Mouse (Mus musculus): Measurements from ENCODE around the gene Ces2c.
"Not testable (repeated sequence)": the region's sequence is repeated elsewhere in the genome, so short reads cannot be mapped to it uniquely, and the experiment has no call there.

The Ces2c gene

DNA sequence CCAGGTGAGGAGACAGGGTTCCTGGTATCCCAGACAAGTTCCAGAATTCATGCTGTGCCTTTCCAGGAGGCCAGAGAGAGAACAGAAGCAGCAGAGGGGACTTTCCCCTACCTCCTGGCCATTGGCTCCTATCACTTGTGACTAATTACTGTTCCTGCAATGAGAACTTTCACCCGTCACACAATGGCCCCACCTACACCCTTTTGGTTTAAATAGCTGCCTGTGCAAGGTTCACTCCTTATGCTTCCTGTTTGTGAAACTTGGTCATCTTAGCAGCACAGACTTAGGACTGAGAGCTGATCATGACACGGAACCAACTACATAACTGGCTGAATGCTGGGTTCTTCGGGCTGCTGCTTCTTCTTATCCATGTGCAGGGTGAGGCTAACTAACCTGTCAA is at the start of gene Ces2c:
Gene Ces2c, plus strand, starts transcription at position 238 of the 400 bp plus-strand sequence.
- no peak for DNase-seq (ENCODE audit: low spot score in 2 of 2)

DNA sequence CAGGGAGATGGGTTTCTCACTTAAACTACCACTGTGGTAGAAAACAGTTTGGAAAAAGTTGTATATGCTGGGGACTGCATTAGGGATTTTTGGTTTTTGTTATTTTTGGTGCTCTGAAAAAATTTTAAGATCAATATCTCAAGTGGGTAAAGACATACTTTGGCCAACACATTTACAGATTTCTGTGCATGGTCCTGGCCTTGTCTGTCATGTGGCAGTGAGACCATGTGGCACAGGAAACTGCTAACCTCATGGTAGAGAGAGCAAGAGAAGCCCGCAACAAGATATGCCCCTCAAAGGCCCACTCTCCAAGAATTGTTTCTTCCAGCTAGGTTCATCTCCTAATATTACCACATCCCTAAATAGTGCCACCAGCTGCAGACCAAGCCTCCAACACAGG is 47.5 kb upstream of the Ces2c start:
- no peak for DNase-seq (ENCODE audit: low spot score in 2 of 2)

DNA sequence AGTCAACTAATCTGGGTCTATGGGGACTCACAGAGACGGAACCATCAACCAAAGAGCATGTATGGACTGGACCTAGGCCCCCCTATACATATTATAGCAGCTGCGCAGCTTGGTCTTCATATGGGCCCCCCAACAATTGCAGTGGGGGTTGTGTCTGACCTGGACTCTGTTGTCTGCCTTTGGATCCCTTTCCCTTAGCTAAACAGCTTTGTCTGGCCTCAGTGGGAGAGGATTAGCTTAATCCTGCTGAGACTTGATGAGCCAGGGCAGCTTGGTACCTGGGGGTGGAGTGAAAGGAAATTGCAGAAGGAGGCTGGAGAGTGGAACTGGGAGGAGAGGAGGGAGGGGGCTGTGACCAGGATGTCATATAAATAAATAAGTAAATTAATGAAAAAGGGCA is 40.7 kb upstream of the Ces2c start:
- no peak for DNase-seq (ENCODE audit: low spot score in 2 of 2)

GRCm38 (mm10) chr8:104808542-104809413 is 38.1 kb upstream of the Ces2c start:
- no peak for DNase-seq (ENCODE audit: low spot score in 2 of 2)

GRCm38 (mm10) chr8:104809436-104809835 is 37.4 kb upstream of the Ces2c start:
- no peak for DNase-seq (ENCODE audit: low spot score in 2 of 2)

GRCm38 (mm10) chr8:104826912-104827311 is 20.0 kb upstream of the Ces2c start:
- DNase-seq (ENCODE audit: low spot score in 2 of 2): no peak

DNA sequence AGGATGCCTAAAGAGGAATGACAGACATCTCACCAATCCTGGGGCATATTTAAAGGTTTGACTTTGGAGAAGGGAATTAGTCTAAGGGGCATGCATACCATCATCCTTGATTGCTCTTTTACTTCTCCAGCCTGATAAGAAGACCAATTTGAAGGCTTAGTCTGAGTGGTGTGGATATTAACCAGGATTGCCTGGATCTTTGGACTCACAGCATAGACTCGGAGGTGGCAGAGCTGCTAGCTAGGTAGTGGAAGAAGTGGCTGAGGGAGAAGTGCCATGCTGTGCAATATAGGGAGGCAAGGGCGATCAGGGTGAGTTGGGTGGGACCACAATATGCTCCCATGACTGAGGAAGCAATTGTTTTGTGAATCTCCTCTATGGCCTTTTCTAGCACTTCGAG is 18.6 kb upstream of the Ces2c start:
- DNase-seq (ENCODE audit: low spot score in 2 of 2): no peak

DNA sequence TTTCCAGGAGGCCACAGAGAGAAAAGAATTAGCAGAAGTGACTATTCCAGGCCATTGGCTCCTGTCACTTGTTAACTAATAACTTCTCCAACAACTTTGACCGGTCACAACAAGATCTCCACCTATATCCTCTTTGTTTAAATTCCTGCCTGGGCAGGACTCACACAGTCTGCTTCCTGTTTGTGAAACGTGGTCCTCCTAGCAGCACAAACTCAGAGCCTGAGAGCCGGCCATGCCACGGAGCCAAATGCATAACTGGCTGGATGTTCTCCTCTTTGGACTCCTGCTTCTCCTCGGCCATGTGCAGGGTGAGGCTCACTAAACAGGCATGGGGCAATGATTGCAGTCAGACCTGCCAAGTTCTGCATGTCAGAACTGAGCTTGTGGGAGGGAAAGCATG is 15.4 kb upstream of the Ces2c start, which contains the start of gene Ces2b:
Gene Ces2b, plus strand, starts transcription at position 133 of the 400 bp plus-strand sequence.
- DNase-seq (ENCODE audit: low spot score in 2 of 2): no peak

DNA sequence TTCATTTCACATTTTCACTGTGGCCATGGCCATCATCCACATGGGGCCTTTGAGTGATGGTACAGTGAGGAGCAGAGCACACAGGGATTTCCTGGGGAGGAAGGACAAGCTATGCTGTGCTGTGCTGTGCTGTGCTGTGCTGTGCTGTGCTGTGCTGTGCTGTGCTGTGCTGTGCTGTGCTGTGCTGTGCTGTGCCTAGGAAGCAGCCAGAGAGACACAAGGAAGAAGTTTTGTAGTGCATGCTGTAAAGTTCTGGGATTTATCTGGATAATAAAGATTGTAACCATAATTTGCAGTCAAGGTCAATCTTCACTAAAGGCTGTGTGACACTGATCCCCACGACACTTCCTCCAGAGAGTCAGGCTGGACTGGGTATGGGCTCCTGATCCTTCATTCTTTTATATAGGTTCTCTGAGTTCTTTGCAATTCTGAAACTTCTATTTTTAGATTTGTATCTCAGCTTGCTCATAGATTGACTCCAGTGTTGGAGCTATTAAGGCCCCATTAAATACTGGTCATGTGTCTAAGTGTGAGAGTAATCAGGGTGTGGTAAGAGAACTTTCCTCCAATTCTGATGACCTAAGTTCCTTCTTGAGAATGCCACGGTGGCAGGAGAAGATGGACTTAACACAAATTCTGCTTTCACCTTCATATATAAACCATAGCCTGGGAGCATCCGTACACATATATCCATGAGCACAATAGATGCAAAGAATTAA is 5.3 kb upstream of the Ces2c start:
- DNase-seq (ENCODE audit: low spot score in 2 of 2): no peak

DNA sequence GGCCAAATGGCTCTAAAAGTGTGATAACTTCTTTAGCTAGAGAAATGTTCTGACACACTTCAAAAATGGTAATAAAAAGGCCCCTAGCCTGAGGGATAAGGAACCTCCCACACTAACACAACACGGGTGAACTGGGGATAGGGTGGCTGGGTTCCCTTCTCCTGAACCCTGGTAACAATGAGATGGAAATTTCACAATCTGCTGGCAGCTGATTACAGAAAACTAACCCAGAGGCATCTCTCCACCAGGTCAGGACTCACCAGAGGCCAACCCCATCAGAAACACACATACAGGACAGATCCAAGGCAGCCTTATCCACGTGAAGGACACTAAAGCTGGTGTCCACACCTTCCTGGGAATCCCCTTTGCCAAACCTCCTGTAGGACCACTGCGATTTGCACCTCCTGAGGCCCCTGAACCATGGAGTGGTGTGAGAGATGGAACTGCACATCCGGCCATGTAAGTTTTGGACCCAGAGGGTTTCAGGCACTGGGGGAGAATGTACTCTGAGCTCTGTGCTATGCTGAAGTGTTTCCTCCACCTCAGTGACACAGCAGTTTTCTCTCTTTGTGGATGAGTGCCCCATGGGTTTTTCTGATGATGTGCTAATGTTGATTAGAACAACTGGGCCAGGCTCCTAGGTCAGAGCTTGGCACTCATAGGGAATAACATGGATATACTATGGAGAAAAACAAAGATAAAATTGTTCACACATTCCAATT is 1.0 kb downstream of the Ces2c start:
- DNase-seq (ENCODE audit: low spot score in 2 of 2): no peak

- not testable (repeated sequence) for DNase-seq (ENCODE audit: low spot score in 2 of 2)
These were observed 20.1 kb downstream of the Ces2c start for GRCm38 (mm10) chr8:104866844-104867531.

DNA sequence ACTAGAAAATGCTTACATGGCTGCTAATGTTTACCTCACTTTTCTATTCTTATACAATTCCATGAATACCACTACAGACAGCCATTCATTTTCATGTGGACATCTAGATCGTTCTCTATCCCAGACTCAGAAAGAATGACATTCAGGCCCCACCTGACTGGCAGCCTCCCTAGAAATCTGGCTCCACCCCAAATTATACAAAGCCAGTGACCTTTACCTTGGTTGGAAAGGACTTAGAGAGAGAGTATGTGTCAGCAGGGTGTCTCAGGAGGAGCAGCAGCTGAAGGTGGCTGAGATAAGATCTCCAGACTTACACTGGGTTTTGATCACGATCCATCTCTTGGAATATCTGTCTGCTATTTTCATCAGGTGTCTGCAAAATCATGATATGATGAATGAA is 22.0 kb downstream of the Ces2c start:
- DNase-seq (ENCODE audit: low spot score in 2 of 2): not testable (repeated sequence)

GRCm38 (mm10) chr8:104886223-104886926 is 39.5 kb downstream of the Ces2c start:
- DNase-seq (ENCODE audit: low spot score in 2 of 2): not testable (repeated sequence)

- DNase-seq (ENCODE audit: low spot score in 2 of 2): no peak
These were observed 54.9 kb downstream of the Ces2c start for GRCm38 (mm10) chr8:104901746-104902145.
